Mouse (Mus musculus) limb, embryonic 10.5 days (tissue): ENCODE results near the gene Olfr1395. TPM values are rescaled to one million over a fixed set of nuclear protein-coding genes. Genes with fewer than 3 reads are reported as not detected.
"Not testable (repeated sequence)": the region's sequence is repeated elsewhere in the genome, so short reads cannot be mapped to it uniquely, and the experiment has no call there.

Source experiments
- DNase-seq: peaks from one replicate; pipeline ENCODE4 v3.0.0-alpha.2; 2017; ENCODE audit warnings: low spot score
- H3K27ac ChIP-seq: fragments of 300-500 bp; sonication (generic); 2 replicates; pipeline ENCODE4 v1.5.1; 2016; ENCODE audit warnings: mild to moderate bottlenecking
- H3K27me3 ChIP-seq: fragments of 300-500 bp; sonication (generic); 2 replicates; pipeline ENCODE4 v1.6.1; 2016; ENCODE audit warnings: low read depth, mild to moderate bottlenecking; ENCODE audit not compliant: poor library complexity, severe bottlenecking
- H3K36me3 ChIP-seq: fragments of 300-500 bp; sonication (generic); 2 replicates; pipeline ENCODE4 v1.6.1; 2016; ENCODE audit warnings: mild to moderate bottlenecking, moderate library complexity
- H3K4me1 ChIP-seq: fragments of 300-500 bp; sonication (generic); 2 replicates; pipeline ENCODE4 v1.6.1; 2016
- H3K4me3 ChIP-seq: fragments of 300-500 bp; sonication (generic); 2 replicates; pipeline ENCODE4 v1.5.1; 2016; ENCODE audit warnings: mild to moderate bottlenecking, moderate library complexity
- H3K9me3 ChIP-seq: fragments of 300-500 bp; sonication (generic); replicated peaks from 2 replicates; pipeline ENCODE4 v1.6.1; 2016; ENCODE audit warnings: mild to moderate bottlenecking
- WGBS: fragments of 180-500 bp; shearing (Covaris S2); methylation state at CpG from one replicate; pipeline ENCODE4 v1.1.7; 2016; 5-methylcytosine and 5-hydroxymethylcytosine counted together
- polyA plus RNA-seq: library from polyadenylated mRNA; unstranded; fragments of >200 nt; fragmentation: Nextera tagmentation; extraction: Ambion mirVana; gene quantifications from 2 replicates; pipeline ENCODE4 v1.2.1, GENCODE M21; 2016

Gene Olfr1395
- polyA plus RNA-seq, 1 experiment from 2014 or later: not detected

DNA sequence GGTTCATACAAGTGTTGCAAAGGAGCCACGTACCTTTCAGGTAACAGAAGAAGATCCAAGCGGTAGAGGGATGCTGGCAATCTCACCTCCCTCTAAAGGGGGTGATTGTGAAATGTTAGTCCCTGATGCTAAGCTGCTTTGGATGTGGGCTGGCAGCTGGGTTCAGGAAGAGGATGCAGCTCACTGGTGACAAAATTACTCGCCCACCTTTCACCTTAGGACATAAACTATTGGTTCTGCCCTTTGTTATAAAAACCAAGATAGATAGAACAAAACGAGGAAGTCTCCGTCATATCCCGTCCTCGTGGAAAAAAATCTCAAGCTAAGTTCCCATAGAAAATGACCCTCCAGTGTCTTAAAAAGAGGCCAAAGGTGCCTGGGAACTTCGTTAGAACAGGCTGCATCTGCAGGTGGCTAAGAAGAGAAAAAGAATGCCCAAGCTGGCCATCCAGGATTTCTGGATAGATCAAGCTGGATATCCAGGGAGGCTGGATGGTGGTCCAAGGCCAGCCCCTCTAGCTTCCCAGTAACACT lies 44.9 kb downstream of the Olfr1395 start, which contains the start of gene Btnl9:
TSS of gene Btnl9 (minus strand) at position 205 of the 534 bp plus-strand sequence.
- H3K4me3 ChIP-seq: no peak within 1 kb of the TSS
- DNase-seq: no peak
- H3K36me3 ChIP-seq: no peaks in the 10 kb centered on the region
- WGBS: 86% methylated on average over 8 of the region's 8 CpGs
- no peaks in the 10 kb centered on the region for H3K4me1 ChIP-seq
- no peaks in the 10 kb centered on the region for H3K9me3 ChIP-seq
- no peaks in the 10 kb centered on the region for H3K27me3 ChIP-seq
- H3K27ac ChIP-seq: no peak within 1 kb of the TSS

DNA sequence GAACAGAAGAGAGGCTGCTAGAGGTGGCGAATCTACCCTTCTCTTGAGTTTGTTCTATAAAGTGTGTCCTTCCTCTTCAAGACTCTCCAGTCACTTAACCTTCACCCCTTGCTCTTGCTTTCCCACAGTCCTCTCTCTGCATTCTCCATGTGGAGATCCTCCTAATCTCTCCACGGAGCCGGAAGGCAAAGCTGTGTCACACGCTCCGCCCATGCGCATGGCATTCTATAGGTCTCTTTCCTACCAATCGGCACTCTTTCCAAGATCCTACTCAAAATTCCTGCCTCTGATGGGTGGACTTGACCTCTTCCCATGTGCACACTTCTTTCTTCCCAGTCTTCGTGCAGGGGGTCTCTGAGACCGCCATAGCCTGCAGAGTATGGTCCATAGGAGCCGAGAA lies 45.6 kb downstream of the Olfr1395 start:
- Histone ChIP-seq H3K9me3 (no peaks in the 10 kb centered on the region), H3K4me1 (no peaks in the 10 kb centered on the region), H3K4me3 (no peak overlapping the region), H3K36me3 (no peaks in the 10 kb centered on the region), H3K27me3 (no peaks in the 10 kb centered on the region), H3K27ac (no peak overlapping the region)
- DNase-seq: no peak
- WGBS: 83% methylated on average over 10 of the region's 10 CpGs

DNA sequence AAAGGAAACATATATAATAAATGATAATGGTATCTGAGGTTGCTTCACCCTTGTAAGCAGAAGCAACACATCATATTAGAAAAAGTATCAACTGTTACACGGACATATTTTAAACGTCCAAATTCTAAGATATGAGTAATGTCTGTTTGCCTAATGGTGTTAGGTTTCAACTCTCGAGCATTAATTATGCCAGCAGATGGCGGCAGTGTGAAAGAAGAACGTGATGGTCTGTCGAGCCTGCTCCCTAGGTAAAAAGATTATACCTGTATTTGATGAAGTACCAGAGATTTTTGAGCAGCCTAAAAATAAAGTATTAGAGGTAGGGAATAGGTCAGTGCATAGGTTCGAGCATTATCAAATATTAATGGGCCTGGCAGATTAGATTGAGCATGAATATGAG lies 47.7 kb downstream of the Olfr1395 start:
- Histone ChIP-seq H3K27ac (no peak overlapping the region), H3K9me3 (no peaks in the 10 kb centered on the region), H3K36me3 (no peaks in the 10 kb centered on the region), H3K27me3 (no peaks in the 10 kb centered on the region), H3K4me3 (no peak overlapping the region), H3K4me1 (no peaks in the 10 kb centered on the region)
- DNase-seq: peak; percentile 47
- WGBS: 9% methylated on average over 7 of the region's 7 CpGs

DNA sequence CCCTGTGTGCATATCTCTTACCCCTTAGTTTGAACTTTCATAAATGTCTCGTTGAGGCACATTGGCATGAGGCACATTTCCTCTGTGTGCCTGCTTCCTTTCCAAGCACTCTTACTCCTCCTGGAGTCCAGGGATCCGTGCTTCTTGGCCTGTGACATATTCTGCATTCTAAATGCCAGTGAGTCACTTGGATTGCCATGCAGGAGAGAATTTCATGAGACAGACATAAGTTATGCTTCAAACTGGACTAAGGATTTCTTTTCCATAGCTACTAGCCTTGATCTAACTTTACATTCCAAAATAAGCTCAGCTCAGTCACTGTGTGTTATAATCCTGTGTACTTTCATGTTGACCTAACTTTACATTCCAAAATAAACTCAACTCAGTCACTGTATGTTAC lies 49.0 kb downstream of the Olfr1395 start:
- Histone ChIP-seq H3K4me1 (no peaks in the 10 kb centered on the region), H3K4me3 (no peak overlapping the region), H3K9me3 (no peaks in the 10 kb centered on the region), H3K27me3 (no peaks in the 10 kb centered on the region), H3K27ac (no peak overlapping the region), H3K36me3 (no peaks in the 10 kb centered on the region)
- 69% methylated on average over 2 of the region's 2 CpGs for WGBS
- no peak for DNase-seq

DNA sequence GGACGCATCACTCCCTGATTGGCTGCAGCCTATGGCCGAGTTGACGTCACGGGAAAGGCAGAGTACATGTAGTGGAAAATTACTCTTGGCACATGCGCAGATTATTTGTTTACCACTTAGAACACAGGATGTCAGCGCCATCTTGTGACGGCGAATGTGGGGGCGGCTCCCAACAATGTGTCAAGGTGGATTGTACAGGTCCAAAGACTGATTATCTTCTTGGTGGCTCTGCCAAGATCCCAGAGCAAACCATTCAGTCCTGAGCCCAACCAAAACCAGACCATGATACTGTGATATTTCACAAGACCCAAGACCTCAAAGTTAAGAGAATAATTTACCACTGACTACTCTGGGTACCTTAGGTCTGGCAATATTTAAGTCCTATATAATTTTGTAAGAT lies 52.7 kb downstream of the Olfr1395 start:
- not testable (repeated sequence) for H3K27ac ChIP-seq, DNase-seq, H3K4me3 ChIP-seq, H3K27me3 ChIP-seq, H3K36me3 ChIP-seq, H3K4me1 ChIP-seq, H3K9me3 ChIP-seq
- WGBS: 97% methylated on average over 9 of the region's 9 CpGs

DNA sequence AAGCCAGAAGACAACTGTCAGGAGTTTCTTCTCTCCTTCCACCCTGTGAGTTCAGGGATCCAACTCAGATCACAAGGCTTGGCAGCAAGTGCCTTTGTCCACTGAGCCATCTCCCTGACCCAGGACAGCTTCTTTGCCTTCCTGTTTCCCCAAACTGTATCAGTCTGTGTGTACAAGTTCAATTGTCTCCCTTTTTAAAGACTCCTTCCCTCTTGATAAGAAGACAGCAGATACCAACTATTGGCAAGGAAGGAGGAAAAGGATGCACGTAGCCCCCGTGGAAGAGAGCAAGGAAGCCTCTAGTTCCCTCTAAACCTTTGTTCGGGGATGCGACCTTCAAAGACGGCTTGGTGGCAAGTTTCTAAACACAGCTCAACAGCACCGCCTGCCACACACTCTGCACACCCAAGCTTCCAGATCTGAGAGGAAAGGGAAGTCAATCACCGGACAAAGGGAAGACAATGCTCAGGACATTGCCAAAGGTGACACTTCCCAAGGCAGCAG lies 53.8 kb downstream of the Olfr1395 start:
- WGBS: 92% methylated on average over 7 of the region's 7 CpGs

More for the DNA sequence above, 53.8 kb downstream of the Olfr1395 start:
- H3K4me1 ChIP-seq: no peaks in the 10 kb centered on the region
- DNase-seq: no peak
- no peak overlapping the region for H3K4me3 ChIP-seq
- H3K27me3 ChIP-seq: no peaks in the 10 kb centered on the region
- no peaks in the 10 kb centered on the region for H3K36me3 ChIP-seq
- H3K27ac ChIP-seq: no peak overlapping the region
- no peaks in the 10 kb centered on the region for H3K9me3 ChIP-seq

Other genes with a start within 250 kb of the Olfr1395 start
- gene Gm5431, start 240.1 kb upstream of the Olfr1395 start, polyA plus RNA-seq: not detected in 2 replicates
- 1.1 and 2.5 TPM in 2 replicates for gene Psme2b, start 196.1 kb upstream of the Olfr1395 start, polyA plus RNA-seq
- not detected in 2 replicates for gene Olfr56, start 163.4 kb upstream of the Olfr1395 start, polyA plus RNA-seq
- gene 9930111J21Rik1, start 162.9 kb upstream of the Olfr1395 start, polyA plus RNA-seq: 0.14 and 0.28 TPM in 2 replicates
- not detected in 2 replicates for gene Gm12185, start 150.0 kb upstream of the Olfr1395 start, polyA plus RNA-seq
- gene Tgtp1, start 148.1 kb upstream of the Olfr1395 start, polyA plus RNA-seq: not detected in 2 replicates
- gene 9930111J21Rik2, start 91.0 kb upstream of the Olfr1395 start, polyA plus RNA-seq: 0.11 and 0.13 TPM in 2 replicates
- not detected in 2 replicates for gene Tgtp2, start 78.1 kb upstream of the Olfr1395 start, polyA plus RNA-seq
- 0.45 and 0.49 TPM in 2 replicates for gene Ifi47, start 65.7 kb upstream of the Olfr1395 start, polyA plus RNA-seq
- gene Olfr1396, start 27.4 kb upstream of the Olfr1395 start, polyA plus RNA-seq: not detected in 2 replicates
- gene Olfr1394, start 12.1 kb downstream of the Olfr1395 start, polyA plus RNA-seq: not detected in 2 replicates
- gene Btnl9, start 44.9 kb downstream of the Olfr1395 start, polyA plus RNA-seq: 0.34 TPM in 1 of 2 replicates, not detected in the other
- 34.6 and 48.3 TPM in 2 replicates for gene Zfp62, start 61.0 kb downstream of the Olfr1395 start, polyA plus RNA-seq
- gene Mgat1, start 101.9 kb downstream of the Olfr1395 start, polyA plus RNA-seq: 40.0 and 46.0 TPM in 2 replicates
- not detected in 2 replicates for gene Olfr1393, start 136.0 kb downstream of the Olfr1395 start, polyA plus RNA-seq
- not detected in 2 replicates for gene Olfr1392, start 143.0 kb downstream of the Olfr1395 start, polyA plus RNA-seq
- gene Olfr10, start 162.5 kb downstream of the Olfr1395 start, polyA plus RNA-seq: not detected in 2 replicates
- not detected in 2 replicates for gene Olfr1391, start 180.5 kb downstream of the Olfr1395 start, polyA plus RNA-seq
- not detected in 2 replicates for gene Olfr1390, start 192.9 kb downstream of the Olfr1395 start, polyA plus RNA-seq